Mouse (Mus musculus): ENCODE results near the gene Ntf3.

Ntf3 gene

GRCm38 (mm10) chr6:126166548-126167207 lies at the start of gene Ntf3:
TSS of gene Ntf3 (minus strand) at chr6:126166910.
- no peak for DNase-seq (ENCODE audit: low read depth, low spot score)

- no peak for DNase-seq (ENCODE audit: low read depth, low spot score)
Measured at GRCm38 (mm10) chr6:126213330-126213729, 46.6 kb upstream of the Ntf3 start.

GRCm38 (mm10) chr6:126203366-126203765 lies 36.7 kb upstream of the Ntf3 start:
- DNase-seq (ENCODE audit: low read depth, low spot score): no peak

GRCm38 (mm10) chr6:126202959-126203358 lies 36.2 kb upstream of the Ntf3 start:
- DNase-seq (ENCODE audit: low read depth, low spot score): no peak

- no peak for DNase-seq (ENCODE audit: low read depth, low spot score)
Measured at GRCm38 (mm10) chr6:126201721-126202120, 35.0 kb upstream of the Ntf3 start.

- DNase-seq (ENCODE audit: low read depth, low spot score): no peak
Measured at GRCm38 (mm10) chr6:126199916-126200315, 33.2 kb upstream of the Ntf3 start.

- DNase-seq (ENCODE audit: low read depth, low spot score): no peak
Measured at GRCm38 (mm10) chr6:126194760-126195159, 28.1 kb upstream of the Ntf3 start.

GRCm38 (mm10) chr6:126190218-126190871 lies 23.6 kb upstream of the Ntf3 start:
- DNase-seq (ENCODE audit: low read depth, low spot score): no peak

GRCm38 (mm10) chr6:126187400-126187799 lies 20.7 kb upstream of the Ntf3 start:
- DNase-seq (ENCODE audit: low read depth, low spot score): no peak

GRCm38 (mm10) chr6:126186116-126186515 lies 19.4 kb upstream of the Ntf3 start:
- no peak for DNase-seq (ENCODE audit: low read depth, low spot score)

GRCm38 (mm10) chr6:126172071-126172470 lies 5.4 kb upstream of the Ntf3 start:
- DNase-seq (ENCODE audit: low read depth, low spot score): no peak

GRCm38 (mm10) chr6:126170772-126171171 lies 4.1 kb upstream of the Ntf3 start:
- no peak for DNase-seq (ENCODE audit: low read depth, low spot score)

GRCm38 (mm10) chr6:126167731-126168130 lies 1.0 kb upstream of the Ntf3 start:
- DNase-seq (ENCODE audit: low read depth, low spot score): no peak

- DNase-seq (ENCODE audit: low read depth, low spot score): no peak
Measured at GRCm38 (mm10) chr6:126167208-126167590, 489 bp upstream of the Ntf3 start.

GRCm38 (mm10) chr6:126165591-126166155 lies 1.0 kb downstream of the Ntf3 start:
- no peak for DNase-seq (ENCODE audit: low read depth, low spot score)

GRCm38 (mm10) chr6:126164781-126165180 lies 1.9 kb downstream of the Ntf3 start:
- no peak for DNase-seq (ENCODE audit: low read depth, low spot score)

- no peak for DNase-seq (ENCODE audit: low read depth, low spot score)
Measured at GRCm38 (mm10) chr6:126163861-126164755, 2.6 kb downstream of the Ntf3 start.

GRCm38 (mm10) chr6:126163181-126163621 lies 3.5 kb downstream of the Ntf3 start:
- no peak for DNase-seq (ENCODE audit: low read depth, low spot score)

- no peak for DNase-seq (ENCODE audit: low read depth, low spot score)
Measured at GRCm38 (mm10) chr6:126162351-126162758, 4.4 kb downstream of the Ntf3 start.

- DNase-seq (ENCODE audit: low read depth, low spot score): no peak
Measured at GRCm38 (mm10) chr6:126161571-126162340, 5.0 kb downstream of the Ntf3 start.

GRCm38 (mm10) chr6:126160067-126160411 lies 6.7 kb downstream of the Ntf3 start:
- no peak for DNase-seq (ENCODE audit: low read depth, low spot score)

All from retina, adult 2 months (tissue).